Mouse (Mus musculus) ES-E14 (cell line): ENCODE data around the gene Hltf. TPM values are rescaled to one million over a fixed set of nuclear protein-coding genes. Genes with fewer than 3 reads are reported as not detected.

Experiments
- DNase-seq: peaks from one replicate; pipeline ENCODE4 v3.0.0-alpha.2; 2013; ENCODE audit warnings: low read depth, low spot score
- H3K27ac ChIP-seq: 2 replicates; pipeline ENCODE4 v1.5.1; 2012; ENCODE audit warnings: low read depth, mild to moderate bottlenecking, low read length, moderate library complexity, mixed read lengths; ENCODE audit not compliant: poor library complexity, insufficient read depth, severe bottlenecking
- H3K36me3 ChIP-seq: 2 replicates; pipeline ENCODE4 v1.6.1; 2012; ENCODE audit warnings: mild to moderate bottlenecking, low read length, moderate library complexity, mixed read lengths; ENCODE audit not compliant: control insufficient read depth, poor library complexity, insufficient read depth, severe bottlenecking
- H3K4me1 ChIP-seq, 2 experiments: fragments of 150-350 bp in 1 of 2; sonication (generic) in 1 of 2; 2 replicates each; pipeline ENCODE4 v1.6.1; 2012; ENCODE audit warnings: low read length in 2 of 2, mild to moderate bottlenecking in 1 of 2, mixed read lengths in 1 of 2; ENCODE audit not compliant: control insufficient read depth in 2 of 2, insufficient read depth in 2 of 2, poor library complexity in 1 of 2
- H3K4me3 ChIP-seq, 2 experiments: fragments of 150-350 bp in 1 of 2; sonication (generic) in 1 of 2; 2 replicates each; pipeline ENCODE4 v1.5.1; 2012; ENCODE audit warnings: low read length in 2 of 2, low read depth in 1 of 2, mild to moderate bottlenecking in 1 of 2, mixed read lengths in 1 of 2; ENCODE audit not compliant: insufficient read depth in 1 of 2, poor library complexity in 1 of 2, severe bottlenecking in 1 of 2
- H3K9ac ChIP-seq: 2 replicates; pipeline ENCODE4 v1.6.1; 2012; ENCODE audit warnings: low read depth, mild to moderate bottlenecking, low read length, mixed read lengths; ENCODE audit not compliant: poor library complexity, insufficient read depth, severe bottlenecking
- H3K9me3 ChIP-seq: fragments of 150-350 bp; sonication (generic); 2 replicates; pipeline ENCODE4 v1.6.1; 2012; ENCODE audit warnings: low read depth, mild to moderate bottlenecking, low read length; ENCODE audit not compliant: control insufficient read depth, insufficient read depth
- CHD2 ChIP-seq: IDR thresholded peaks from 2 replicates; pipeline ENCODE4 v1.6.1; 2014; ENCODE audit warnings: mild to moderate bottlenecking, low read depth, low read length, inconsistent platforms
- HCFC1 ChIP-seq: IDR thresholded peaks from 2 replicates; pipeline ENCODE4 v1.6.1; 2012; ENCODE audit warnings: low read length, inconsistent platforms, borderline replicate concordance; ENCODE audit not compliant: insufficient read depth
- MAFK ChIP-seq: IDR thresholded peaks from 2 replicates; pipeline ENCODE4 v1.6.1; 2014; ENCODE audit warnings: mild to moderate bottlenecking, low read depth, low read length, inconsistent platforms; ENCODE audit not compliant: insufficient read depth
- ZC3H11A ChIP-seq: IDR thresholded peaks from 2 replicates; pipeline ENCODE4 v1.6.1; 2012; ENCODE audit warnings: low read depth, mild to moderate bottlenecking, inconsistent platforms, low read length, borderline replicate concordance
- ZNF384 ChIP-seq: IDR thresholded peaks from 2 replicates; pipeline ENCODE4 v1.6.1; 2012; ENCODE audit warnings: low read depth, low read length, inconsistent platforms
- in situ Hi-C, 2 experiments: fragments of 600-800 bp; cut with MboI; formaldehyde crosslinking; loops; one replicate each; pipeline ENCODE4 v1.15.1; 2025; ENCODE audit warnings: low sequenced_read_pairs in 2 of 2, inconsistent platforms in 1 of 2; ENCODE audit not compliant: unreplicated experiment in 2 of 2
- total RNA-seq: library from RNA; depleted of rRNA; stranded (reverse); fragments of 300-350 nt; gene quantifications from 2 replicates; pipeline ENCODE4 v1.2.3, GENCODE M21; 2012

Gene Hltf
- total RNA-seq, 1 experiment = 21.0 TPM

DNA sequence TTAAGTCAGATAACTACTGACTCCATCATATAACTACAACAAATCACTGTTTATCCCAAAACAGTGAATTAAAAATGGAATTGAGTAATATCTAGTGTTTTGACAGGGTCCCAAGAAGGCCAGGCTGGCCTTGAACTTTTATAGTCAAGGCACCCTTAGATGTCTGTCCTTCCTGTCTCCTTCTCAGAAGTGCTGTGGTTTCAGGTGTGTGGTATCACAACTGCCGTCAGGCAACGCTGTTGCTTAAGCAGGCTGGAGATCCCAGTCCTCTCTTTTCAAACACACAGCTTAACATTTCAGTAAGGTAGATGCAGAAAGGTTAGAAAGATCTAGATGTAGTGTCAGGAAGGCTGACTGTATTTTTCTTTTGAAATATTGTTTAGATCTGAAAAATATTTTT lies 84.5 kb downstream of the Hltf start:
- no peak for DNase-seq
- Histone ChIP-seq H3K27ac (no peak overlapping the region), H3K4me1 (0 out of 4 replicates have a peak, but pooled peaks cover 0 to 2% of the 10 kb centered on the region in 2 experiments), H3K9ac (no peak overlapping the region), H3K4me3 (no peak overlapping the region), H3K9me3 (no peaks in the 10 kb centered on the region), H3K36me3 (no peaks in the 10 kb centered on the region)
- TF ChIP-seq ZNF384 (no peak), HCFC1 (no peak), CHD2 (no peak), MAFK (no peak), ZC3H11A (no peak)
- in situ Hi-C loops = no loop called here

DNA sequence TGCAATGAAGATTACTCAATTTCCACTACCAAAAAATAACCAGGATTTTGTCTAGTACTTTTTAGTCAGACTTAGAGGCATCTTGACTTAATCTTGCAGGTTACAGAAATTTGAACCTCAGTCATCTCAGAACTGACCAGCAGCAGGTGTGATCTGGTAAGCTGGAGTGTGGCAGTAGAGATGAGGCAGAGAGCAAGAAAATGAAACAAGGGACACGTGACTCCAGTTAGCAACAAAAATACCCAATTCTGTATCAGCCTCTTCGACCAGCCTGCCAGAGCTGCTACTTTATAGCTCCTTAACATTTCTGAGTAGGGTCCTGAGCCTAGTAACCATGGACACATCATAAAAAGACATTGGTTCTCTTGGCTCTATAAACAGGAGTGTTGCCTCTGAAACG lies 85.0 kb downstream of the Hltf start:
- no peak for DNase-seq
- no peaks in the 10 kb centered on the region for H3K36me3 ChIP-seq
- in situ Hi-C loops = no loop called here
- H3K4me3 ChIP-seq = no peak overlapping the region
- H3K9ac ChIP-seq = no peak overlapping the region
- TF ChIP-seq HCFC1 = no peak
- TF ChIP-seq ZC3H11A = no peak
- no peak for TF ChIP-seq MAFK
- no peak for TF ChIP-seq CHD2
- no peak for TF ChIP-seq ZNF384
- H3K9me3 ChIP-seq = no peaks in the 10 kb centered on the region
- H3K4me1 ChIP-seq = 0 out of 4 replicates have a peak, but pooled peaks cover 0 to 2% of the 10 kb centered on the region in 2 experiments
- H3K27ac ChIP-seq = no peak overlapping the region

DNA sequence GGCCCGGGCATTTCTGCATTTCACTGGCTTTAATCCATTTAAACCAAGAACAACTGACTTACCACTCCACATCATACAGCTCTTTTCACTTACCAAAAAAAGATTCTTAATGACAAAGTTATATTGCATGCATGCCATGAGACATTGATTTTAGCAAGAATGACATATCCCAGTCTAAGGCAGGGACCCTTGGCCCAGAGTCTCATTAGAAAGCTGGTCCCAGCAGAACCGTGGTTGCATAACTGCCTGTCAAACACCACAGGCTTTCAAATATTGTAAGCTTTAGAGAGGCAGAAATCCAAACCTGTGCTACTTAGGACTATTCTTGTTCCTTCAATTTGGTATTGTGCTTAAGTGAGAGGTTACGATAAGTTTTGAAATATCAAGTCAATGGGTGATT lies 86.1 kb downstream of the Hltf start:
- no peak overlapping the region for H3K4me3 ChIP-seq
- H3K27ac ChIP-seq = no peak overlapping the region
- H3K9ac ChIP-seq = no peak overlapping the region
- in situ Hi-C loops = no loop called here
- H3K4me1 ChIP-seq = 0 out of 4 replicates have a peak, but pooled peaks cover 0 to 2% of the 10 kb centered on the region in 2 experiments
- TF ChIP-seq MAFK = no peak
- no peak for TF ChIP-seq ZC3H11A
- TF ChIP-seq ZNF384 = no peak
- no peaks in the 10 kb centered on the region for H3K36me3 ChIP-seq
- no peaks in the 10 kb centered on the region for H3K9me3 ChIP-seq
- no peak for DNase-seq

DNA sequence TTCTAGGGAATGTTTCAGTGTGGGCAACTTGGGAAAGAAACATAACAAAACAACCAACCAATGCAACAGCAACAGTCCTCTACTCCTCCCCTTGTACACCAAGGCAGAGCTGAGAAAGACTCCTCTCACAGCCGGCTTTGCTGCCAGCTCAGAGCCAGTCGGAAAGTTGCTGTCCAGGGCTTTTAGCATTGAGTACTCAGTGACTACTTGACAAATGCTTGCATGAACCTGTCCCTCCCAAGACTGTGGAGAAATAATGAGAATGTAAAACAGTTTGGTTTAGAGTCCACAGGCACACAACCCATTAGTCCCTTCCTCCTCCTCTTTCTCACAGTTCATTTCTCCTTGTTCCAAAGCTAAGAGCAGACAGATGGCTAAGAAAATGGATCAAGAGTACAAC lies 86.8 kb downstream of the Hltf start:
- no peak overlapping the region for H3K9ac ChIP-seq
- H3K4me3 ChIP-seq = no peak overlapping the region
- H3K36me3 ChIP-seq = no peaks in the 10 kb centered on the region
- H3K9me3 ChIP-seq = no peaks in the 10 kb centered on the region
- TF ChIP-seq HCFC1 (no peak), CHD2 (no peak), ZNF384 (no peak), MAFK (no peak), ZC3H11A (no peak)
- in situ Hi-C loops = no loop called here
- no peak for DNase-seq
- H3K4me1 ChIP-seq = 0 out of 4 replicates have a peak, but pooled peaks cover 0 to 2% of the 10 kb centered on the region in 2 experiments
- H3K27ac ChIP-seq = no peak overlapping the region

DNA sequence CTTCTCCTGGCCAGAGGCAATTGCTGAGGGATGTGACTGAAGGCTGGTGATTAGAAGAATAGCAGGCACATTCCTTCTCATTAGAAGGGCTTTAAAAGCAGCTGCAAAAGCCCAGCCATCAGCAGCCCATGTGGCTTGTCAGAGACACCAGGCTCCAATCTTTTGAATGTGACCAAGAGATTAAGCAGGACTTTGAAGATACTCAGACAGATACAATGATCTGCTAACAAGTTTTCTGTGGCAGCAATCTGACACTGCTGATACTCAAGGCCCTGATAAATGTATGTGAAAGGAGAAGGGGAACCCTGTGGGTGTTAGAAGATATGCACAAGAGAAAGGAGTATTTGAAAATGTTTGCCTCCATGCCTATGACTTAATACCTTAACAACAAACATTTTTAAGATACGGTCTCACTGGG lies 88.1 kb downstream of the Hltf start:
- DNase-seq = no peak
- Histone ChIP-seq H3K36me3 (no peaks in the 10 kb centered on the region), H3K9me3 (no peaks in the 10 kb centered on the region), H3K4me1 (0 out of 4 replicates have a peak, but pooled peaks cover under 1 to 2% of the 10 kb centered on the region in 2 experiments), H3K4me3 (no peak overlapping the region), H3K9ac (no peak overlapping the region), H3K27ac (no peak overlapping the region)
- in situ Hi-C loops = no loop called here
- TF ChIP-seq ZC3H11A = no peak
- TF ChIP-seq ZNF384 = no peak
- TF ChIP-seq MAFK = no peak
- no peak for TF ChIP-seq HCFC1
- no peak for TF ChIP-seq CHD2
